16 mouse cellular contexts compared by ENCODE assay signal in genomic region chr16:75773222-75773621, GRCm38 (mm10).
"Had no signal": no experiment of that assay in that cellular context is flagged by ENCODE, and none has a peak within 500 bp of the region (broad histone marks: within the 10 kb centered on the region; RNA-seq: fewer than 3 reads in every experiment).

No protein-coding gene starts in this region.

- DNase-seq: kidney, adult 18-20 months; kidney, postnatal 10 days; kidney, postnatal 4 days; lung, embryonic 14.5 days; lung, postnatal 10 days; lung, postnatal 4 days; midbrain, embryonic 14.5 days; right cerebral cortex, adult 18-20 months; thymus, postnatal 14 days had no signal

- H3K27ac ChIP-seq: intestine, embryonic 15.5 days; limb, embryonic 15.5 days; liver, embryonic 12.5 days; midbrain, embryonic 10.5 days; neural tube, embryonic 15.5 days; stomach, postnatal 0 days had no signal

- H3K4me3 ChIP-seq: intestine, embryonic 15.5 days; limb, embryonic 15.5 days; liver, embryonic 12.5 days; midbrain, embryonic 10.5 days; myocyte; neural tube, embryonic 15.5 days had no signal

- H3K4me1 ChIP-seq: intestine, embryonic 15.5 days; limb, embryonic 15.5 days; liver, embryonic 12.5 days; midbrain, embryonic 10.5 days; neural tube, embryonic 15.5 days had no signal

- H3K36me3 ChIP-seq: intestine, embryonic 15.5 days; limb, embryonic 15.5 days; liver, embryonic 12.5 days; midbrain, embryonic 10.5 days; neural tube, embryonic 15.5 days had no signal

- H3K27me3 ChIP-seq: intestine, embryonic 15.5 days; limb, embryonic 15.5 days; liver, embryonic 12.5 days; neural tube, embryonic 15.5 days had no signal
